Mouse (Mus musculus): Measurements from ENCODE around the gene Vmn1r183.
"Not testable (repeated sequence)": the region's sequence is repeated elsewhere in the genome, so short reads cannot be mapped to it uniquely, and the experiment has no call there.

The Vmn1r183 gene

DNA sequence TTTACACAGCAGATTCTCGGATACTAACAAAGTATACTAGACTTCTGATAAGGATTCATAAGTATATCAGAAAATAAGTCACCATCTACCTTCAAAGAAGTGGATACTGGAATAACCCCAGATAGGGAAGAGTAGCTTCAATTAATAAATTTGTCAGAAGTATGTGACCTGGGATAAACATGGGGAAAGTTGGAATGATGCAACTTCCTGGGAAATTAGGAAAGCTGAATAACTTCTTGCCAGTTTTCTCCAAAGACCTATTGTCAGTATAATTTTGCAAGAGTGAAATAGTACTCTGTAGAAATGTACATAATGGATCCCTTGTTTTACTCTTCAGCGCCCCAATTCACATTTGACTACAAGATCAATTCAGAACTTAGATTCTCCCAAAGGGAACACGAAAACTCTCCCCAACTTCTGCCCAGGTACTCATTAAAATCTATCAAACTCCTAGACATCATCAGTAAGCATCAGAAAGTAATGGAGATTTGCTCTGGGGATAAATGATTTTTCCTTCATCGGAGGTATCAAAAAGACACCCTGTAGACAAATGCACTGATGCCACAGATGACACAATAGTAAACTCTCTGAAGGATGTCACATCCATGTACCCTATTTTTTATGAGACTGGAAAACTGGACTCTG is at the start of gene Vmn1r183:
Gene Vmn1r183, plus strand, starts transcription at position 595 of the 645 bp plus-strand sequence.
- no peak for DNase-seq

DNA sequence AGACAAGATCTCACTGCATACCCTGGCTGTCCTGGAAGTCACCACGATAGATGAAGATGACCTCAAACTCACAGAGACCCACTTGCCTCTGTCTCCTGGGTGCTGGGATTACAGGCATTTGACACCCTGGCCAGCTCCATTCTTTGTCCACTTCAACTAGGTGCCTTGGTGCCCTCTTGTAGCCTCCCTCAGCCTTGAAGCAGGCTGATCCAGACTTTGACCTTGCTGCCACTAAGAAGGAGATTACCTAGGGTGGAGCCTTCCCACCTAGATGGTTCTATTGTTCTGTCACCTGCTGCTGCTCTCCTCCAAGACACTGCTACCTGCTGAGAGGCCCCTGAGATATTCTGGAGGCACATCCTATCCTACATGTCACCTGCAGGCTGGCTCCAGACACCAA is 21.4 kb downstream of the Vmn1r183 start:
- DNase-seq: not testable (repeated sequence)

- peak; percentile 95 to 97 for DNase-seq
Observed at GRCm38 (mm10) chr7:24081634-24082431, 28.8 kb downstream of the Vmn1r183 start, which contains the start of gene Zfp180. Gene Zfp180 (plus strand): TSS chr7:24081924.

DNA sequence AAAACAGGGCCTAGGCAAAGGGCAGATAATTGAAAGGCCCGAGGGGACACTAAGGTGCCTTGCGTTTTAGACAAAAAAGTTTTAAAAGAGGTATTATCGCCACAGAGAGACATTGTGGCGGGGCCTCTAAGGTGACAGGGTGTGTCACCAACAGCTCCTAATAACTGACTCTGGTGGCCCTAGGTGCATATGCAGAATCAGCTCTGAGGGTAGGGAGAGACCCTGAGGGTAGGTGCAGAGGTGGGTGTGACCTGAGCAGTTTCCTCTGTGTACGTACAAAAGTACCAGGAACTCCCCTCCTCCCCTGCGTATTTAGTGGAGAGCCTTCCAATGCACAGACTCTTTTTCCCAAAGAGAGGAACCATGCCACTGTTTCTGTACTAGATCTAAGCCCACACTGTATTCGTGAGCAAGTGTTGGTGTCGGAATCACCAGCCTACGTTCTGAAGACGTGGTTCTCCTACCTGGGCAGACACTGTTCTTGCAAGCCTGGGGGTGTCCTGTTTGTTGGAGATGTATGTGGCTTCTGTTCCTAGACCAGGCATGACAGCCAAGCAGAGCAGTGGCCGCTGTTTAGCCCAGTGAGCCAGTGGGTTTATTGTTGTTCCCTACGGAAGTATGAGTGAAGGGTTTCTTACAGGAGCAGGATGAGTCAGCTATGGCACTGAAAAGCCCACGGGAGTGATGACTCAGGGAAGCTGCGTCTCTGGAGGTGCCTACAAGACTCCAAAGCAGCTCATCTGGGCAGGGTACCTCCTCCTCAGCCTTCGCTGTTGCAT is 29.6 kb downstream of the Vmn1r183 start:
- no peak for DNase-seq

- no peak for DNase-seq
Observed at GRCm38 (mm10) chr7:24086871-24087270, 33.8 kb downstream of the Vmn1r183 start.

DNA sequence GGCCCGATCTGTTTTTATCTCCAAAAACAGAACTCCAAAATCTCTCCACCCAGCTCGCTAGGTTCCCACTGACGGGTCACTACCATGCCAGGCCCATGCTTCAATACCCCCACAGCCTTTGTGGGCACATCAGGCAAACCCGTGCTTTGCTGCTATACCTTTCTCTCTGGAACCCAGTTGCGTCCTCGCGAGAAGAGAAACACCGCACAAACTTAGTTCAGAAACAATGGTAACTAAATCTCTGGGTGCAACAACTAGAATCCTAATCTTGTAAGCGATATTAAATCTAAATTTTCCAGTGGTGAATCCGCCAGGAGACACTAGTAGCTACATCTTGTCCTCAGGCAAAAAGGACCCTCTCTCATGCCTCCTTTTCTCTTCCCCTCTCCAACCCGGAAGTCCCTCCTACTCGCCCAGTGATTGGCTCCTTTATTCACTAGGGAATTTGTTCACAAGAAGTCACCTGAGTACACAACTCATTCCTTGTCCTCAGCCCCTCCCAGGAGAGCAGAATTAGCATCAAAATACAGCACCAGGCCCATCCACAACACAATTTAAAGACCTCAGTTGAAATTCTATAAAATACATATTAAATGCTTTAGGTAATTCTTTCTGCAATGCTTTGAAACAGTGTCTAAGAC is 34.6 kb downstream of the Vmn1r183 start:
- no peak for DNase-seq

DNA sequence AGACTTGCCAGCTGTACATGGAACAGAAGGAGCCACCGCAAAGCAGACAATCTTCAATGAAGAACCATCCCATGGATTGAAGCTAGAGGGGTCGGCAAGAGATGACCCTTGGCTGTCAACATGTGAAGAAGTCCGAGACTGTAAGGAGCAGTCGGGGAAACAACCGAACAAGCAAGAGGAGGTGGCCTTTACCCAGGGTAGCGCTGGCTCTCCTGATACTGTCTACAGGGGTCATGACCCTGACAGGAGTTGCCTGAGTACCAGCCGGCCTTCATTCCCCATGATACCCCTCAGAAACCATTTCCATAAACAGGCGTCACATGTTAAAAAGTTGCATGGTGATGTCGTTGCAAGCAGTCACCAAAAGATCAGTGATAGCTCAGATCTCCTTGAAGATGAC is 51.3 kb downstream of the Vmn1r183 start:
- no peak for DNase-seq

DNA sequence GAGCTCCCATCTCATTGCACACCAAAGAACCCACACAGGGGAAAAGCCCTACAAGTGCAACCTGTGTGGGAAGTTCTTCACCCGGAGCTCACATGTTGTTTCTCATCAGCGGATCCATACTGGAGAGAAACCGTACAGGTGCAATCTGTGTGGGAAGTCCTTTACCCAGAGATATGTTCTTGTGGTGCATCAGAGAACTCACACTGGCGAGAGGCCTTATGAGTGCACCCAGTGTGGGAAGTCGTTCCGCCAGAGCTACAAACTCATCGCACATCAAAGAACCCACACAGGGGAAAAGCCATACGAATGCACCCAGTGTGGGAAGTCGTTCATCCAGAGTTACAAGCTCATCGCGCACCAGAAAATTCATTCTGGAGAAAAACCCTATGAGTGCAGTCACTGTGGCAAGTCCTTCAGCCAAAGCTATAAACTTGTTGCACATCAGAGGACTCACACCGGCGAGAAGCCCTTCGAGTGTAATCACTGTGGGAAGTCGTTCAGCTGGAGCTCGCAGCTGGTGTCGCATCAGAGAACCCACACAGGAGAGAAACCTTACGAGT is 52.2 kb downstream of the Vmn1r183 start:
- no peak for DNase-seq

- DNase-seq: no peak
Observed at GRCm38 (mm10) chr7:24110839-24111238, 57.8 kb downstream of the Vmn1r183 start.

GRCm38 (mm10) chr7:24111772-24112155 is 58.7 kb downstream of the Vmn1r183 start:
- DNase-seq: no peak

GRCm38 (mm10) chr7:24112156-24112856 is 59.3 kb downstream of the Vmn1r183 start, which contains the start of gene Zfp112:
Gene Zfp112 (plus strand): TSS chr7:24112314.
- peak; percentile 84 to 89 for DNase-seq

GRCm38 (mm10) chr7:24113001-24113400 is 59.9 kb downstream of the Vmn1r183 start:
- peak; percentile 69 to 73 for DNase-seq

All from cerebellum, postnatal 14 days (tissue).